Mouse (Mus musculus): ENCODE results near the gene Ehhadh. TPM values are rescaled to one million over a fixed set of nuclear protein-coding genes. Genes with fewer than 3 reads are reported as not detected.

Gene Ehhadh
- under 1 TPM; 0.52 to 0.89 TPM for total RNA-seq (2023)

DNA sequence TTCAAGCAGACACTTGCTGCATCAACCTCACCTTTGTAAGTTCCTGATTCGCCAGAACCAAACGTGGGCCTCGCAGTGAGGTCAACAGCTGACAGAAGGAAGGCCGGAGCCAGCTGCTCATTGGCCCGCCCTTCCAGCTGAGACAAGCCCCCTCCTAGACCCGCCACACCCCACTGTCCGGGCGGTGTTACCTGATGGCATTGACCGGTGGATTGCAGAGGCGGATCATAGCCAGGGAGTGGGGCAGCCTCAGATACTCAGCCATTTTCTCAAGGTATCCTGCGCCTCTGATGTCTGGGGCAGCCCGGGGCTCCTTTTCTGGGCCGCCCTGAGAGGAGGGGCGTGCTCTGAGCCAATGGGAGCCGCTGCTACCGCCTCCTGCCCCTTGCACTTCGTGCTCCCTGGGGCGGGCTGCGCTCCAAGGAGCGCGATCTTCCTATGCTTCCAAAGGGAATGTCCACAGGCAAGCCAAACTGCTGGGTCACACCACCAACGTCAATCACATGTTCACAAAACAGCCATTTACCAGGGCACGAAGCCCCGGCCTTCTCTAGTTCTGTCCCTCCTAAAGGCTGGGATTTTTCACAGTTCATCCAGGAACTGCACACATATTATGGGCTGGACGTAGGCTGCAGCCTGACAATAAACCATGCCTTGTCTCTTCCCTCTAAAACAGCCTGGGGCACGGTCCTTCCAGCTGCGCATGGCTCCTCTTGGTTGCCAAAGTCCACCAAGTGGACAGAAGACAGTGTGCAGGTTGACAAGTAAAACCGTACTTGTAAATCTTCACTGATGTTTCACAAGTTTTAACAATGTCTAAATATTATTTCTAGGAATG, at the start of gene Ehhadh:
Gene Ehhadh, minus strand, starts transcription at position 292 of the 838 bp plus-strand sequence.

DNA sequence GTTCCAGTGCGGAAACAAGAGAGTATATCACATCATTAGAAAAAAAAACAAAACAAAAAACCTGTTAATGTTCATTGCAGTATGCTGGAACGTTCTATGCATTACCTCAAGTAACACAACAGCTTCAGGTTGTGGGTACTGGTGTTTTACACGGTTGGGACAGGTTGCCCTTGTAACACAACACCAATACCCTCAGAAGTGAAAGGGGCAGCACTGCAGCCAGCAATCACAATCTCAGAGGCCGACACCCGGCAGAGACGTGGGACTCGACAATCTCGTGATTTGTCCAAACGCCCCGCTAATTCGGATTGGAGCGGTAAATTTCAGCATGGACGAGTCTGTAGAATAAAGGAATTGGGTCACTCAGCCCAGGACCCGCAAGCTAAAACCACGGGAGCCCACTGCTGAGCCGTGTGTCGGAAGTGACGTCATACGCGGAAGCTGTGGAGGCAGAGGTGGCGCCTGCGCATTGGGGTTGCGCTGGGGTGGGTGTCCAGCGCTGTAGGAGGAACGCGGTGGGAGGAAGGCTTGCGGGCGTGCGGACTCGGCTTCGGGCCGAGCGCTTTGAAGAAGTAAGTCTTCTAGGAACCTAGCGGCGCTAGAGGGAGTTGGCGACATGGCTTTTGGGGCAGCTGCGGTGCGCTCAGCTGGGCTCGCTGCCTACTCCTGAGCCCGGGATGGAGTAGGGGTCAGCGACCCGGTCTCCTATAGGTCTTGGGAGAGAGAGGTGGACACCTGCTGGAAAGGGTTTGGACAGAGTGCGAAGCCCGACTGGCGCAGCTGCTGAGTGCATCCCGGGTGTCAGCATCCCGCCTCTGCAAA, 6.5 kb upstream of the Ehhadh start, which contains the start of gene Map3k13:
Gene Map3k13, plus strand, starts transcription at position 472 of the 822 bp plus-strand sequence.

Other genes starting within 250 kb of the Ehhadh start
- gene 2510009E07Rik, start 93.1 kb downstream of the Ehhadh start, total RNA-seq (2023) = 10 to 100 TPM; 16.9 to 18.9 TPM
- under 1 TPM in 1 of 2 experiments, not detected in 1; 0.09 TPM for gene Map3k13, start 6.5 kb upstream of the Ehhadh start, total RNA-seq (2023)
- gene Tmem41a, start 159.7 kb upstream of the Ehhadh start, total RNA-seq (2023) = 1 to 10 TPM; 4.2 to 6.3 TPM
- gene Liph, start 207.9 kb upstream of the Ehhadh start, total RNA-seq (2023) = under 1 TPM; 0.24 to 0.30 TPM
- 10 to 100 TPM; 76.8 to 80.7 TPM for gene Senp2, start 221.7 kb upstream of the Ehhadh start, total RNA-seq (2023)

All from monocyte, adult 59 days (primary cell).